Mouse (Mus musculus): ENCODE measurements around the gene Reg3a. TPM values are rescaled to one million over a fixed set of nuclear protein-coding genes. Genes with fewer than 3 reads are reported as not detected.
"Not testable (repeated sequence)": the region's sequence is repeated elsewhere in the genome, so short reads cannot be mapped to it uniquely, and the experiment has no call there.

The Reg3a gene
- polyA plus RNA-seq (2017; shearing (Covaris generic)), result not detected

GRCm38 (mm10) chr6:78380409-78380808, at the start of gene Reg3a:
Reg3a (plus strand) TSS chr6:78380709.
- no peak for ATAC-seq

DNA sequence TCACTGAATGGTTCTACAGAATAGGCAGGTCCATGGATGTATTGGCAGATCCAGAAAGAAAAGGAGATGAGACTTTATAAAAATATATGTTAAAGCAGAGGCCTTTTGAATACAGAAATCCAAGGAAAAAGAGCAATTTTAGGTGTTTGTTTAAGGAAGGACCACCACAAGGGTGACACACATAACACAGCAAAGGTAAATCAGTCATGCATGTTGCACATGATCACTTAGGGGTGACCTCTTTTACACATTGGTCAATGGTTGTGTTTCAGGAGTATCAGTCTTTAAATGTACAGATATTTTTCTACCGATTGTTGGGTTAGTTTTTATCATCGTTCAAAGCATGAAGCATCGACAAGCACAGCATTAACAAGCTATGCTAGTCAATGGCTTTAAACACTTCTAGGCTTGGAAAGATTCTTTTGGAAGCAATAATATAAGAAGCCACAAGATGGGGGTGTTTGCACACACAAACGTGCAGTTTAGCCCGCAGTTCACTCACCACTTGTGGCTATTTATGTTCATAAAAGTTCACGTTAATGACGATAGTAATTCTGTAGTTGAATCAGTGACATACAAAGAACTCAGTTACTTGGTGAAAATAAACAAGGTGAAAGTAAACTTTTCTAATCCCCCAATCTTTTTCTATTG, 48.5 kb upstream of the Reg3a start:
- ATAC-seq, result no peak

- ATAC-seq, result no peak
These were observed 40.2 kb upstream of the Reg3a start for GRCm38 (mm10) chr6:78340296-78340695.

- no peak for ATAC-seq
These were observed 38.8 kb upstream of the Reg3a start for GRCm38 (mm10) chr6:78341689-78342088.

DNA sequence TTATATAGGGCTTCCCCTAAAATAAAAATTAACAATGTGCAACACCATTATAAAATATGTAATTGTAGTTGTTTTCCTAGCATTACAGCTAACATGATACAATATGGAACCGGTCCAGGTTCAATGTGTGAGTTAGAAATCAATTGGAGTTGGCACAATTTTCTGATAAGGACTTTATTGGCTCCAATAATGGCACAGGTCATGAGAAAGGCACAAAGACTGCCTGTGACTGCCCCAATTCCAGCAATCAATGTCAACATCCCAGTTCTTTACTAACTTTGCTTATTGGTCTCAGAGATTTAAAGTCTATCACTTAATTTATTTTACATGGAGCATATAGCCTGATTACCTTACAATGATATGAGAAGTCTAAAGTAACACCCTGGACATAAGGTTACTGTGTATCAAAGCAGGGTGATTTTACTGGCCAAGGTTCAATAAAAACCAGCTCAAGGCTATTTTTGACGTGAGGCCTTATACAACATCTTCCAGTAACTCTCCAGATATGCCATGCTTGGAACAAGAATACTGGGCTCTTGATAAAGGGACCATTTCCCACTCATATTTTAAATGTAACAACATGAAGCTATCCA, 18.4 kb upstream of the Reg3a start:
- no peak for ATAC-seq

DNA sequence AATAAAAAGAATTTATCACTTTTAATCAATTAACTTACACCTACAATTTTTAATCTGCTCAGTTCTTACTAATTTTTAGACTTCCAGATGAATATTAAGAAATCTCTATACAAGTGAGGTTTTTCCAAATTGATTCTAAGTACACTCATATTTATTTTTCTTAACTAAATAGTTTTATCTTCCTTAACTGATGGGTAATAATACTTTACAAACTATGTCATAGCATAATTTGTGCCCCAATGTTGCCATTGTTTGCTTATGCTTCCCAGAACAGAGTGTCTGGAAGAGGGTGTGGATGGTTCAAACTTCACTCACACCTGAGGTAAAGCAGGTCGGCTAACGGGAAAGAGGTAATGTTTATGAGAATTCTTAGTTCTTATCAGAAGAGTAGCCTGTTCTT, 10.2 kb upstream of the Reg3a start, which contains the start of gene Reg3b:
Gene Reg3b (plus strand): TSS at position 301 of the 400 bp plus-strand sequence.
- no peak for ATAC-seq

DNA sequence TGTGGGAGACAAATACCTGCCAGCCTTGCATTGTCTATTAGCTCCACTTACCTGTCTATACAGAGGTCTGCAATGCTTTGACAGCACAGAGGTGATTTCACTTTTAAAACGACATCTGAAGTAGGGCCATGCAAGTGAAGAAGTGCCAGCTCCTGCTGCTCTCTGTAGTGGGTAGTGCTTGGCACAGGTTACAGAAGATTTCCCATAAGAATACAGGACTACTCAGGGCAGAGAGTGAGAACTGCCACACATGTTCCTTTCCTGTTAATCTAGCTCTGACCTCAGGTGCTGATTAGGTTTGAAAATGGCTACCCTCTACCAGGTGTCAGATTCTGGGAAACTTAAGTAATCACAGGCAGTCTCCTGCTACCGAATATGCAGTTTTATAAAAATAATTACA, 1.7 kb upstream of the Reg3a start, which contains the start of gene Reg3d:
Gene Reg3d (minus strand): TSS at position 101 of the 400 bp plus-strand sequence.
- ATAC-seq, result no peak

GRCm38 (mm10) chr6:78385609-78386008, 5.1 kb downstream of the Reg3a start:
- ATAC-seq, result no peak

GRCm38 (mm10) chr6:78395323-78395722, 14.8 kb downstream of the Reg3a start, which contains the start of gene Reg2:
Reg2 (plus strand) TSS chr6:78395623.
- ATAC-seq, result not testable (repeated sequence)

- ATAC-seq, result not testable (repeated sequence)
These were observed 41.9 kb downstream of the Reg3a start, which contains the start of gene Reg1 for GRCm38 (mm10) chr6:78422411-78422810. Reg1 (plus strand) TSS chr6:78422711.

- no peak for ATAC-seq
These were observed 45.0 kb downstream of the Reg3a start for GRCm38 (mm10) chr6:78425497-78425896.

Other genes with a start within 250 kb of the Reg3a start
- gene Reg3b, start 10.1 kb upstream of the Reg3a start, polyA plus RNA-seq (2017; shearing (Covaris generic)), result not detected
- gene Reg3d, start 1.8 kb upstream of the Reg3a start, polyA plus RNA-seq (2017; shearing (Covaris generic)), result not detected
- gene Reg2, start 14.9 kb downstream of the Reg3a start, polyA plus RNA-seq (2017; shearing (Covaris generic)), result not detected
- gene Reg1, start 42.0 kb downstream of the Reg3a start, polyA plus RNA-seq (2017; shearing (Covaris generic)), result under 1 TPM in 1 of 2 experiments, not detected in 1; 0.45 TPM
- gene Reg3g, start 88.2 kb downstream of the Reg3a start, polyA plus RNA-seq (2017; shearing (Covaris generic)), result not detected